Mouse (Mus musculus) brain, embryonic 14.5 days (tissue): ENCODE results near the gene Poldip3.

Experiments
- CTCF ChIP-seq: fragments of 200-500 bp; IDR thresholded peaks from 2 replicates; pipeline ENCODE4 v1.5.1; 2012; ENCODE audit warnings: inconsistent platforms, mild to moderate bottlenecking, moderate library complexity, borderline replicate concordance; ENCODE audit not compliant: insufficient read depth, insufficient read length; ENCODE audit errors: extremely low read depth
- POLR2A ChIP-seq: fragments of 200-500 bp; IDR thresholded peaks from 2 replicates; pipeline ENCODE4 v1.6.1; 2012; ENCODE audit warnings: mild to moderate bottlenecking, inconsistent platforms, borderline replicate concordance; ENCODE audit not compliant: poor library complexity, insufficient read depth, insufficient read length, severe bottlenecking; ENCODE audit errors: extremely low read depth

DNA sequence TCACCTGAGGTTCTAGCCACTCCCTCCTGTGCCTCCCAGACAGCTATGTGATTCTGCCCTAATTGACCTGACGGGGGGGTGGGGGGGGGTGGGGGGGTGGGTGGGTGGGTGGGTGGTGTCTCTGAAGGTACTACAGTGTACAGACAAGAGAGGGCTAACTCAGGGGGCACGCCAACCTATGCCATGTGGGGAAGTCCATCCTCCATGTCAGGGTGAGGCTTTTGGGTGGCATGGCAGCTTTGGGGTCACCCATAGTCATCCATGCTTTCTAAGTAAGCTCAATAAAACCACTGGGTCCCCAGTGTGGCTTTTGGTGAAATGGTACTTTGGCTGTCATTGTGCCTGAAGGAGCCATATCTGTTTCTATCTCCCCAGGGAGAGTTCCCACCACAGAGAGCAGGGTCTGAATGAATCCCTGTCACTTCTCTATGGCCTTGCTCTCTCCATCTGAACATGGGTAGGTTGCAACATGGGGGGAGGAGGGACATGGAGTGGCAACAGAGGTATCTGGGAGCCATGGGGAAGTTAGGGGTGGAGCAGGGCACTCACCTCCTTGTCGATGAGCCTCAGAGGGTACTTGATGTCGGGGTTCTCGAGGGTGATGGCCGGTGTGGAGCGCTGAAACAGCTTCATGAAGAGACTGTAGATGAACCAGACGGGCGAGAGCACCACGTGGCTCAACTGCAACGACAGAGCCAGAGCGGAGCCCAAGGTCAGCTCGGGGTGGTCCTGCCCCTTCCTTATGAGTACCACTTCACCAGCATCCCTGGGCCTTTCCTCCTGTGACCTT lies 16.5 kb upstream of the Poldip3 start:
- TF ChIP-seq POLR2A (no peak), CTCF (no peak)
